Mouse (Mus musculus) kidney, adult 2 months (tissue): ENCODE data around the gene Plch2.

Source experiments
- CTCF ChIP-seq: fragments of 200-500 bp; conservative IDR thresholded peaks from 2 replicates; pipeline ENCODE4 v1.5.1; 2011; ENCODE audit warnings: low read depth, mild to moderate bottlenecking, control low read depth, low read length, moderate library complexity, mixed read lengths; ENCODE audit not compliant: insufficient read depth, insufficient read length
- POLR2A ChIP-seq: fragments of 200-500 bp; IDR thresholded peaks from one replicate; pipeline ENCODE4 v1.6.1; 2011; ENCODE audit warnings: low read depth, low read length, control low read depth

- no peak for TF ChIP-seq POLR2A
- TF ChIP-seq CTCF: no peak
Observed at GRCm38 (mm10) chr4:155034202-155034601, 22.4 kb downstream of the Plch2 start.
